Comparison of ENCODE assay signal across 20 mouse cellular contexts in the genomic region with DNA sequence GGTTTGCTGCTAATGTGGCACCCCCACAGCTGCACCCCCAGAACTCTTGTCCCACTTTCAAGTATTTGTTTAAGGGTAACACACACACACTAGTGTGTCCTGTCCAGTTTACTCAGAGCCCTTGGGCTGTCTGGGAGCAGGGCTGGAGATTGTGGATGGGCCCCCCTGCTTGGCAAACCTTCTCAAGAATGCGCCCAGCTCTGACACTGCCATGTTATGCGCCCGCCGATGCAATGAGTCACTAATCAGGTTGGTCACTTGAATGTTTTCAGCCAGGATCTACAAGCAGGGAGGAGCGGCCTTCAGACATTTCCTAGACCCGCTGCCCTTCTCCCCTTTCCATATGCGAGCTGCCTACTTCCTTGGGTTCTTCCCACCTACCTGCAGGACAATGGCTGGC. TPM values are rescaled to one million over a fixed set of nuclear protein-coding genes. Genes with fewer than 3 reads are reported as not detected.
DNase-seq lines count a peak whose midpoint lies in the region; TF ChIP-seq lines count a peak whose summit lies in the region.
"Had no signal": no experiment of that assay in that cellular context is flagged by ENCODE, and none has a peak within 500 bp of the region (broad histone marks: within the 10 kb centered on the region; RNA-seq: fewer than 3 reads in every experiment).

No protein-coding gene starts in this region.

- TF ChIP-seq EP300 in ES-Bruce4 (IDR thresholded peaks at IDR 0.05; ENCODE audit: insufficient read depth, low read depth, low read length), result no peak

- no peaks in the 10 kb centered on the region for H3K9me3 ChIP-seq in ES-Bruce4 (replicated peaks; ENCODE audit: control insufficient read depth, insufficient read depth, low read length, poor library complexity, severe bottlenecking)
- H3K9me3 ChIP-seq: embryonic facial prominence, embryonic 15.5 days; forebrain, embryonic 12.5 days; heart, embryonic 10.5 days; hindbrain, embryonic 12.5 days had no signal

- H3K4me2 ChIP-seq in myocyte (ENCODE audit: low read depth), result peak overlapping the region; percentile 21
- H3K4me2 ChIP-seq: embryonic facial prominence, embryonic 15.5 days; forebrain, embryonic 12.5 days; hindbrain, embryonic 12.5 days had no signal

- H3K79me2 ChIP-seq in myocyte (ENCODE audit: control insufficient read depth, insufficient read depth), result peaks cover 16% of the 10 kb centered on the region

- H3ac ChIP-seq in myocyte (ENCODE audit: control insufficient read depth, insufficient read length), result no peak overlapping the region

- H3K9ac ChIP-seq in ES-Bruce4 (ENCODE audit: low read depth, poor library complexity, severe bottlenecking), result peak overlapping the region; percentile 45
- H3K9ac ChIP-seq: embryonic facial prominence, embryonic 15.5 days; forebrain, embryonic 12.5 days; hindbrain, embryonic 12.5 days had no signal

- peak overlapping the region; percentile 45 for H3K4me3 ChIP-seq in cerebellum, adult 2 months (replicated peaks; ENCODE audit: insufficient read depth, low read depth, low read length)
- peak overlapping the region; percentile 81 for H3K4me3 ChIP-seq in testis, adult 2 months (ENCODE audit: control insufficient read depth, low read depth, low read length)
- H3K4me3 ChIP-seq in ES-Bruce4 (ENCODE audit: low read depth, low read length) (peak overlapping the region; percentile 38), myocyte (no peak overlapping the region)
- H3K4me3 ChIP-seq: embryonic facial prominence, embryonic 15.5 days; erythroblast, embryonic 14.5 days; forebrain, embryonic 12.5 days; heart, embryonic 10.5 days; hindbrain, embryonic 12.5 days had no signal

- DNase-seq in cerebellum, adult 2 months, result peak; percentile 55 to 62
- no peak for DNase-seq in cerebellum, adult 11-12 months
- DNase-seq in testis, postnatal 14 days (ENCODE audit: low spot score), result no peak
- no peak for DNase-seq in thymus, postnatal 36 days
- DNase-seq in embryo, embryonic 9.5 days (ENCODE audit: extremely low spot score), result no peak
- DNase-seq: adrenal gland, postnatal 36 days; cerebellum, adult 9-10 months; gastrocnemius, postnatal 10 days; heart, adult 18-20 months; heart, postnatal 10 days; heart, postnatal 4 days had no signal

- 50% methylated on average over 7 of the region's 7 CpGs for WGBS in cerebellum, adult 2 months

- H3K4me1 ChIP-seq in cerebellum, adult 2 months (ENCODE audit: control insufficient read depth, insufficient read depth, low read length), result peaks cover 34% of the 10 kb centered on the region
- H3K4me1 ChIP-seq in testis, adult 2 months (ENCODE audit: control insufficient read depth, insufficient read depth, low read length), result peaks cover 17% of the 10 kb centered on the region
- H3K4me1 ChIP-seq in ES-Bruce4 (ENCODE audit: control insufficient read depth, insufficient read depth, low read length), result peaks cover 4% of the 10 kb centered on the region

- peak overlapping the region; percentile 78 for H3K27ac ChIP-seq in cerebellum, adult 2 months (ENCODE audit: insufficient read depth, low read length)
- H3K27ac ChIP-seq in testis, adult 2 months (ENCODE audit: control insufficient read depth, insufficient read depth, low read depth, low read length), result no peak overlapping the region
- no peak overlapping the region for H3K27ac ChIP-seq in ES-Bruce4 (ENCODE audit: insufficient read depth, low read length)
- H3K27ac ChIP-seq: embryonic facial prominence, embryonic 15.5 days; forebrain, embryonic 12.5 days; heart, embryonic 10.5 days; hindbrain, embryonic 12.5 days had no signal

- no peaks in the 10 kb centered on the region for H3K36me3 ChIP-seq in testis, adult 2 months (ENCODE audit: control insufficient read depth, insufficient read depth, low read length)
- no peaks in the 10 kb centered on the region for H3K36me3 ChIP-seq in ES-Bruce4 (ENCODE audit: control insufficient read depth, insufficient read depth, low read length, poor library complexity, severe bottlenecking)
- no peaks in the 10 kb centered on the region for H3K36me3 ChIP-seq in myocyte (ENCODE audit: control insufficient read depth, insufficient read depth)
- H3K36me3 ChIP-seq: embryonic facial prominence, embryonic 15.5 days; forebrain, embryonic 12.5 days; heart, embryonic 10.5 days; hindbrain, embryonic 12.5 days had no signal

- TF ChIP-seq CTCF in cerebellum, adult 2 months (IDR thresholded peaks at IDR 0.05; ENCODE audit: borderline replicate concordance, insufficient read depth, low read depth, low read length), result no peak
- no peak for TF ChIP-seq CTCF in testis, adult 2 months (IDR thresholded peaks at IDR 0.05; ENCODE audit: control insufficient read depth, insufficient read depth, insufficient replicate concordance, low read depth, low read length)
- no peak for TF ChIP-seq CTCF in ES-Bruce4 (IDR thresholded peaks at IDR 0.05; ENCODE audit: low read depth, low read length)

- H3K27me3 ChIP-seq in cerebellum, adult 2 months (ENCODE audit: control insufficient read depth, insufficient read depth, low read length), result no peaks in the 10 kb centered on the region
- no peaks in the 10 kb centered on the region; the same call in 1 of the 2 replicates for H3K27me3 ChIP-seq in testis, adult 2 months (ENCODE audit: control insufficient read depth, insufficient read depth, low read length)
- H3K27me3 ChIP-seq in ES-Bruce4 (ENCODE audit: control insufficient read depth, insufficient read depth, low read length, poor library complexity, severe bottlenecking), result no peaks in the 10 kb centered on the region
- H3K27me3 ChIP-seq in myocyte (ENCODE audit: control insufficient read depth, insufficient read depth, insufficient read length), result no peaks in the 10 kb centered on the region

- no peak for TF ChIP-seq POLR2A in cerebellum, adult 2 months (IDR thresholded peaks at IDR 0.05; ENCODE audit: borderline replicate concordance, insufficient read depth, low read length)
- TF ChIP-seq POLR2A in testis, adult 2 months (IDR thresholded peaks at IDR 0.05; ENCODE audit: control insufficient read depth, low read depth, low read length), result no peak
- no peak for TF ChIP-seq POLR2A in ES-Bruce4 (IDR thresholded peaks at IDR 0.05; ENCODE audit: insufficient read depth, low read length)
- TF ChIP-seq POLR2A in myocyte (IDR thresholded peaks at IDR 0.05; ENCODE audit: insufficient read length, low read depth), result no peak

TF ChIP-seq in myocyte, 11 proteins besides CTCF, POLR2A, EP300 and RAD21:
- TF ChIP-seq MYOD1 (IDR thresholded peaks at IDR 0.05; ENCODE audit: control insufficient read depth in 1 of 3, insufficient read length in 2 of 3, low read depth in 2 of 3) (no peak), CEBPB (IDR thresholded peaks at IDR 0.05; ENCODE audit: insufficient read depth, poor library complexity, severe bottlenecking) (no peak), REST (IDR thresholded peaks at IDR 0.05; ENCODE audit: insufficient read depth, insufficient read length) (no peak), E2F4 (IDR thresholded peaks at IDR 0.05; ENCODE audit: insufficient read depth) (no peak)

RNA-seq across cellular contexts. Expression of gene 4931428F04Rik, which starts 2.8 kb away (rescaled TPM):
- 25.1 and 27.4 TPM in 2 replicates for polyA plus RNA-seq in cerebellum, adult 2 months (2012; rRNA removed)
- polyA plus RNA-seq in testis, adult 2 months (2012; rRNA removed), result 78.2 and 90.9 TPM in 2 replicates
- polyA plus RNA-seq in ES-Bruce4 (2011; ENCODE audit: insufficient read depth, insufficient read length, low read depth, missing spikeins) (8.2 and 9.4 TPM in 2 replicates), myocyte (2012; fragmentation: generic; extraction: Trizol) (6.2 TPM)

RNA-seq across cellular contexts. Expression of gene Exoc3l, which starts 3.4 kb away (rescaled TPM):
- 17.0 and 20.0 TPM in 2 replicates for polyA plus RNA-seq in cerebellum, adult 2 months (2012; rRNA removed)
- polyA plus RNA-seq in testis, adult 2 months (2012; rRNA removed), result 28.2 and 28.5 TPM in 2 replicates
- polyA plus RNA-seq in ES-Bruce4 (2011; ENCODE audit: insufficient read depth, insufficient read length, low read depth, missing spikeins) (2.3 and 3.7 TPM in 2 replicates), myocyte (2012; fragmentation: generic; extraction: Trizol) (23.4 TPM)

RNA-seq across cellular contexts. Expression of gene E2f4, which starts 5.0 kb away (rescaled TPM):
- polyA plus RNA-seq in cerebellum, adult 2 months (2012; rRNA removed), result 81.6 and 91.5 TPM in 2 replicates
- 64.1 and 67.7 TPM in 2 replicates for polyA plus RNA-seq in testis, adult 2 months (2012; rRNA removed)
- polyA plus RNA-seq in ES-Bruce4 (2011; ENCODE audit: insufficient read depth, insufficient read length, low read depth, missing spikeins) (104 and 109 TPM in 2 replicates), myocyte (2012; fragmentation: generic; extraction: Trizol) (59.7 TPM)

RNA-seq across cellular contexts. Expression of gene Elmo3, which starts 12.9 kb away (rescaled TPM):
- polyA plus RNA-seq in cerebellum, adult 2 months (2012; rRNA removed), result 12.4 and 15.2 TPM in 2 replicates
- polyA plus RNA-seq in testis, adult 2 months (2012; rRNA removed), result 3.5 and 5.0 TPM in 2 replicates
- 13.7 and 15.6 TPM in 2 replicates for polyA plus RNA-seq in ES-Bruce4 (2011; ENCODE audit: insufficient read depth, insufficient read length, low read depth, missing spikeins)
- 0.92 TPM for polyA plus RNA-seq in myocyte (2012; fragmentation: generic; extraction: Trizol)

RNA-seq across cellular contexts. Expression of gene Nol3, which starts 16.5 kb away (rescaled TPM):
- polyA plus RNA-seq in cerebellum, adult 2 months (2012; rRNA removed), result 8.8 and 10.4 TPM in 2 replicates
- polyA plus RNA-seq in testis, adult 2 months (2012; rRNA removed), result 0.09 and 0.11 TPM in 2 replicates
- polyA plus RNA-seq in ES-Bruce4 (2011; ENCODE audit: insufficient read depth, insufficient read length, low read depth, missing spikeins) (0.94 and 1.4 TPM in 2 replicates), myocyte (2012; fragmentation: generic; extraction: Trizol) (23.2 TPM)
- polyA plus RNA-seq: activated CD4-positive, CD25-positive, alpha-beta regulatory T cell, adult 4 months; erythroblast, embryonic 14.5 days had no signal

Comparison
In these comparisons a context has a peak if more than half of its experiments do, and no peak if none do; other contexts are left out.
1. DNase-seq: peak in cerebellum, adult 2 months (2 of 2); none in cerebellum, adult 11-12 months (single experiment), testis, postnatal 14 days (single experiment), thymus, postnatal 36 days (0 of 2) and embryo, embryonic 9.5 days (single experiment).